ENCODE assay signal across 9 mouse cellular contexts in the genomic region with DNA sequence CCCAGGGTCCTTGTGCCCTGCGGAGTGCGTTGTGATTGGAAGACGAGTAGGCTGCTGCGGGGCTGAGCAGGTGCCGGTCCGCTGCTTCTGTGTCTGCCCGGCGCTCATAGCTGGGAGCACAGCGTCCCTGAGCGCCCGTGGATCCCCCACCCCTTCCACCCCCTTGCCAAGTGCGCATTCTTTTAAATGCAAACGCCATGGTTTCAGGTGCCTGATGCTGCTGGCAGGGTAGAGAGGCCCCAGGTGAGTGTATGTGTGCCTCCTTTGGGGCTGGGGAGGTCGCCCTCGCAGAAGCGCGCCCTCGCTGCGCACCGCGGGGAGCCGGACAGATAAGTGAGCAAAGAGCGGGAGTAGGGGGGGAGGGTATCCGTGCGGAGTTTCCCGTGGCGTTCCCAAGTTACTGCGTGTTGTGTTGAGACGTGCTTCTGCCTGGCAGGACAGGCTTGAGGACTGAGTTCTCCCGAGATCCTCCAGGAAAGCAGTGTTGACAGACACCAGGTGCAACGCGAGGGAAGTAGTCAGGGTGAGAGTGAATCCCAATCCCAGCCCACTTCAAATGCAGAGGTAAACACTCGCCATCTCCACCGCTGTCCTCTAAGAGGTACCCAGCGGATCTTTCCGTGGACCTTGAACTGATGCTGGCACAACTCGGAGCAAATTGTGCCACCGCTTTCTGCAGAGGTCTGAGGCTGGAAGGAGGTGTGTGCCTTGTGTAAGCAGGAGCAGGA. TPM values are rescaled to one million over a fixed set of nuclear protein-coding genes. Genes with fewer than 3 reads are reported as not detected.
DNase-seq lines count a peak whose midpoint lies in the region; ATAC-seq lines count a peak whose summit lies in the region.
"Had no signal": no experiment of that assay in that cellular context is flagged by ENCODE, and none has a peak within 500 bp of the region (broad histone marks: within the 10 kb centered on the region; RNA-seq: fewer than 3 reads in every experiment).

No protein-coding gene starts in this region.

- peak overlapping the region; percentile 84 for H3K27ac ChIP-seq in hindbrain, embryonic 16.5 days (ENCODE audit: low read depth, low read length)
- H3K27ac ChIP-seq in liver, embryonic 11.5 days (ENCODE audit: low read depth, low read length) = no peak overlapping the region
- no peak overlapping the region for H3K27ac ChIP-seq in stomach, embryonic 14.5 days (ENCODE audit: low read length)

- peak; percentile 94 for ATAC-seq in hindbrain, embryonic 16.5 days
- ATAC-seq in liver, embryonic 11.5 days (replicated peaks; ENCODE audit: low FRiP score) = no peak
- ATAC-seq in stomach, embryonic 14.5 days (ENCODE audit: insufficient number of reproducible peaks, insufficient read depth, low FRiP score, low read depth) = peak; percentile 46; the same call in 1 of the 2 replicates
- ATAC-seq in megakaryocyte progenitor cell, adult 5-6 weeks (replicated peaks; ENCODE audit: poor library complexity) = no peak

- H3K4me1 ChIP-seq in hindbrain, embryonic 16.5 days (ENCODE audit: control insufficient read depth, insufficient read depth, low read depth, low read length) = no peaks in the 10 kb centered on the region; the same call in 1 of the 2 replicates
- no peaks in the 10 kb centered on the region for H3K4me1 ChIP-seq in liver, embryonic 11.5 days (replicated peaks; ENCODE audit: control insufficient read depth, insufficient read depth, low read length)
- no peaks in the 10 kb centered on the region for H3K4me1 ChIP-seq in stomach, embryonic 14.5 days (ENCODE audit: control insufficient read depth, insufficient read depth, low read length)

- peak overlapping the region; percentile 54 for H3K4me3 ChIP-seq in hindbrain, embryonic 16.5 days (ENCODE audit: low read length)
- peak overlapping the region; percentile 44 for H3K4me3 ChIP-seq in liver, embryonic 11.5 days (ENCODE audit: low read depth, low read length)
- H3K4me3 ChIP-seq in stomach, embryonic 14.5 days (ENCODE audit: low read depth, low read length) = peak overlapping the region; percentile 52

- peak overlapping the region; percentile 76 for H3K4me2 ChIP-seq in hindbrain, embryonic 16.5 days (ENCODE audit: low read length)
- peak overlapping the region; percentile 70 for H3K4me2 ChIP-seq in liver, embryonic 11.5 days
- H3K4me2 ChIP-seq in stomach, embryonic 14.5 days (replicated peaks; ENCODE audit: low read depth, low read length) = peak overlapping the region; percentile 87

- H3K9ac ChIP-seq in hindbrain, embryonic 16.5 days (ENCODE audit: low read depth, low read length) = peak overlapping the region; percentile 61
- no peak overlapping the region for H3K9ac ChIP-seq in liver, embryonic 11.5 days (ENCODE audit: low read depth, low read length)
- H3K9ac ChIP-seq in stomach, embryonic 14.5 days (replicated peaks; ENCODE audit: low read depth, low read length) = no peak overlapping the region

- under 1% methylated on average over 34 of the region's 38 CpGs for WGBS in hindbrain, embryonic 16.5 days
- 2% methylated on average over 38 of the region's 38 CpGs for WGBS in liver, embryonic 11.5 days
- under 1% methylated on average over 38 of the region's 38 CpGs for WGBS in stomach, embryonic 14.5 days

- no peaks in the 10 kb centered on the region for H3K36me3 ChIP-seq in hindbrain, embryonic 16.5 days (ENCODE audit: control insufficient read depth, insufficient read depth, low read length)
- no peaks in the 10 kb centered on the region for H3K36me3 ChIP-seq in liver, embryonic 11.5 days (ENCODE audit: control insufficient read depth, insufficient read depth, low read length)
- H3K36me3 ChIP-seq in stomach, embryonic 14.5 days (ENCODE audit: control insufficient read depth, insufficient read depth, low read length) = no peaks in the 10 kb centered on the region

- H3K27me3 ChIP-seq in hindbrain, embryonic 16.5 days (replicated peaks; ENCODE audit: control insufficient read depth, insufficient read depth, low read length) = no peaks in the 10 kb centered on the region
- H3K27me3 ChIP-seq in liver, embryonic 11.5 days (replicated peaks; ENCODE audit: control insufficient read depth, insufficient read depth, low read length) = peaks cover 12% of the 10 kb centered on the region
- 0 out of 2 replicates have a peak, but pooled peaks cover 4% of the 10 kb centered on the region for H3K27me3 ChIP-seq in stomach, embryonic 14.5 days (ENCODE audit: control insufficient read depth, insufficient read depth, low read length)

- H3K9me3 ChIP-seq in hindbrain, embryonic 16.5 days (ENCODE audit: control insufficient read depth, low read length) = no peaks in the 10 kb centered on the region
- H3K9me3 ChIP-seq in liver, embryonic 11.5 days (ENCODE audit: control insufficient read depth, low read length) = no peaks in the 10 kb centered on the region
- H3K9me3 ChIP-seq in stomach, embryonic 14.5 days (ENCODE audit: control insufficient read depth, low read depth, low read length) = no peaks in the 10 kb centered on the region

- peak; percentile 40 to 60 for DNase-seq in left cerebral cortex, adult 18-20 months (ENCODE audit: low spot score in 2 of 2)
- DNase-seq in left cerebral cortex, adult 11 months (ENCODE audit: low spot score) = no peak
- peak; percentile 5 for DNase-seq in embryo, embryonic 9.5 days (ENCODE audit: extremely low spot score)
- peak; percentile 30 for DNase-seq in liver, embryonic 11.5 days (ENCODE audit: low spot score)
- no peak for DNase-seq in gastrocnemius, postnatal 25 days

RNA-seq across cellular contexts. Expression of a gene that starts 0.7 kb away (rescaled TPM):
- total RNA-seq in left cerebral cortex, adult 18-20 months (2021) = 10 to 100 TPM; 20.1 to 25.6 TPM
- 24.9 and 25.4 TPM in 2 replicates for polyA plus RNA-seq in hindbrain, embryonic 16.5 days (2015; fragmentation: Nextera tagmentation; extraction: Ambion mirVana)
- polyA plus RNA-seq in liver, embryonic 11.5 days (2014; fragmentation: Nextera tagmentation; extraction: Ambion mirVana) = 0.18 TPM in 1 of 2 replicates, not detected in the other
- 0.50 and 0.61 TPM in 2 replicates for polyA plus RNA-seq in stomach, embryonic 14.5 days (2014; fragmentation: Nextera tagmentation; extraction: Ambion mirVana)
- total RNA-seq in megakaryocyte progenitor cell, adult 5-6 weeks (2015) = not detected in 2 replicates
- not detected in 2 replicates for total RNA-seq in megakaryocyte progenitor cell, adult 5-6 weeks (2017)
- not detected for total RNA-seq in gastrocnemius, postnatal 25 days (2021)
- polyA plus RNA-seq: liver, embryonic 16.5 days had no signal

Comparison
In these comparisons a context has a peak if more than half of its experiments do, and no peak if none do; other contexts are left out.
1. DNase-seq: peak in left cerebral cortex, adult 18-20 months (2 of 2), embryo, embryonic 9.5 days (single experiment) and liver, embryonic 11.5 days (single experiment); none in left cerebral cortex, adult 11 months (single experiment) and gastrocnemius, postnatal 25 days (single experiment).
2. ATAC-seq: peak in hindbrain, embryonic 16.5 days (single experiment) and stomach, embryonic 14.5 days (single experiment); none in liver, embryonic 11.5 days (single experiment) and megakaryocyte progenitor cell, adult 5-6 weeks (single experiment).
3. RNA of a gene that starts 0.7 kb away (total RNA-seq): 20.1 to 25.6 TPM in left cerebral cortex, adult 18-20 months; not detected in gastrocnemius, postnatal 25 days and not detected in megakaryocyte progenitor cell, adult 5-6 weeks; every median in the first group is over 10 times any median in the second.
4. Peak in every context shown above with its lines, with median percentiles within 50 percentile points of each other: H3K4me2 ChIP-seq and H3K4me3 ChIP-seq.